Mouse (Mus musculus) hindbrain, postnatal 0 days (tissue): ENCODE measurements around the gene Thap12. TPM values are rescaled to one million over a fixed set of nuclear protein-coding genes. Genes with fewer than 3 reads are reported as not detected.

Source experiments
- ATAC-seq: fragments of 200-750 bp; cut with Nextera tagmentation; 2 replicates; pipeline ENCODE4 v1.8.0; 2017; ENCODE audit warnings: mild to moderate bottlenecking, moderate TSS enrichment, moderate library complexity
- DNase-seq: peaks from one replicate; pipeline ENCODE4 v3.0.0-alpha.2; 2015; ENCODE audit warnings: low spot score
- H3K27ac ChIP-seq: fragments of 300-500 bp; sonication (generic); 2 replicates; pipeline ENCODE4 v1.5.1; 2014; ENCODE audit warnings: mild to moderate bottlenecking
- H3K27me3 ChIP-seq: fragments of 300-500 bp; sonication (generic); 2 replicates; pipeline ENCODE4 v1.6.1; 2014; ENCODE audit warnings: low read length, mixed read lengths; ENCODE audit not compliant: insufficient read depth
- H3K36me3 ChIP-seq: fragments of 300-500 bp; sonication (generic); 2 replicates; pipeline ENCODE4 v1.6.1; 2014; ENCODE audit warnings: low read length, mixed read lengths; ENCODE audit not compliant: insufficient read depth
- H3K4me1 ChIP-seq: fragments of 300-500 bp; sonication (generic); 2 replicates; pipeline ENCODE4 v1.6.1; 2014; ENCODE audit warnings: antibody characterized with exemption, low read length, mixed read lengths; ENCODE audit not compliant: insufficient read depth
- H3K4me2 ChIP-seq: fragments of 300-500 bp; sonication (generic); 2 replicates; pipeline ENCODE4 v1.6.1; 2014; ENCODE audit warnings: low read depth, mild to moderate bottlenecking, low read length, moderate library complexity, mixed read lengths
- H3K4me3 ChIP-seq: fragments of 300-500 bp; sonication (generic); 2 replicates; pipeline ENCODE4 v1.5.1; 2014; ENCODE audit warnings: low read length
- H3K9ac ChIP-seq: fragments of 300-500 bp; sonication (generic); replicated peaks from 2 replicates; pipeline ENCODE4 v1.6.1; 2014; ENCODE audit warnings: mild to moderate bottlenecking, low read length, moderate library complexity, mixed read lengths
- H3K9me3 ChIP-seq: fragments of 300-500 bp; sonication (generic); 2 replicates; pipeline ENCODE4 v1.6.1; 2016; ENCODE audit warnings: low read length, mixed read lengths
- CTCF ChIP-seq: IDR thresholded peaks from 2 replicates; pipeline ENCODE4 v1.5.1; 2016; ENCODE audit warnings: antibody characterized with exemption, control low read depth, low read depth
- WGBS: fragments of 180-500 bp; shearing (Covaris S2); extraction: QIAGEN DNeasy Blood & Tissue Kit; methylation state at CpG from one replicate; pipeline ENCODE4 v1.1.7; 2014; 5-methylcytosine and 5-hydroxymethylcytosine counted together
- polyA plus RNA-seq: library from polyadenylated mRNA; unstranded; fragments of >200 nt; fragmentation: Nextera tagmentation; extraction: Ambion mirVana; gene quantifications from 2 replicates; pipeline ENCODE4 v1.2.1, GENCODE M21; 2015
- total RNA-seq: library from RNA; depleted of rRNA; stranded (reverse); fragments of >200 nt; gene quantifications from 2 replicates; pipeline ENCODE4 v1.2.3, GENCODE M21; 2014

The Thap12 gene
- total and polyA plus RNA-seq, 2 experiments from 2014 or later = 49.7 to 51.6 TPM

DNA sequence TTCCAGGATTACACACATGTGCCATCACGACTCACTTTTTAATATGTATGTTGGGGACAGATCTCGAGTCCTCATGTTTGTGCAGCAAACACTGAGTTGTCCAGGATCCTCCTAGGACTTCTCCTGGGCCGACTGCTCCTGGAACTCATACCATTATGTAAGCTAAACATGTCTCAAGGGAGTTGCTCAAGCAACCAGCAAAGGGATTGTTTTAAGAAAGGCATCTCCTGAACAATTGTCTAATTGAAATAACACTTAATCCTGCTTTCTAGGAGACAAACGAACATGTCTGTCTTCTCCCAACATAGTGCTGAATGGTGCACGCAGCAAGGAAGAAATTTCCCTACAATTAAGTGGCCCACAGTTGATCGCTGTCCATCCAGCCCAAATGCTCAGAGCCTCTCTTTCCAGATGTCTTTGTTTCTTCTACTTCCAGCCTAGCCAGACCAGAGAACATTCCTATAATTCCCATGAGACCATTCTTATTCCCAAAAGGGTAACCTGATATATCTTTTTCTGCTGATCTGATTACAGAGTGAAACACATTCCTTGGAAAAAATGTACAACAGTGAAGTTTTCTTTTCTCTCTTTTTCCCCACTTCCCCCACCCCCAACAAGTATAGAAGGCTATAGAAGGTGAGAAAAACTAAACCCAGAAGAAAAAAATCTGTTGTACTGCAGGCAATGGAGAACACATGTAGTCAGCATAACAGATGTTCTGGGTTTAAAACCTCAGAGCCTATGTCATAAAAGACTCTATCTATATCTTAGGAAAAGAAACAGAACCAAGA is 34.8 kb upstream of the Thap12 start:
- Histone ChIP-seq H3K27me3 (no peaks in the 10 kb centered on the region), H3K36me3 (no peaks in the 10 kb centered on the region), H3K4me3 (no peak overlapping the region), H3K4me1 (0 out of 2 replicates have a peak, but pooled peaks cover 6% of the 10 kb centered on the region), H3K27ac (no peak overlapping the region), H3K9me3 (no peaks in the 10 kb centered on the region), H3K9ac (no peak overlapping the region), H3K4me2 (no peak overlapping the region)
- DNase-seq (no peak), ATAC-seq (no peak)
- no peak for TF ChIP-seq CTCF
- WGBS = 68% methylated on average over 6 of the region's 6 CpGs

- Histone ChIP-seq H3K9ac (no peak overlapping the region), H3K4me3 (no peak overlapping the region), H3K9me3 (no peaks in the 10 kb centered on the region), H3K27ac (no peak overlapping the region), H3K36me3 (no peaks in the 10 kb centered on the region), H3K27me3 (no peaks in the 10 kb centered on the region), H3K4me2 (no peak overlapping the region), H3K4me1 (0 out of 2 replicates have a peak, but pooled peaks cover 6% of the 10 kb centered on the region)
- no peak for TF ChIP-seq CTCF
- 92% methylated on average over 4 of the region's 4 CpGs for WGBS
- ATAC-seq (no peak), DNase-seq (no peak)
Observed at GRCm38 (mm10) chr7:98670831-98671230, 32.1 kb upstream of the Thap12 start.

DNA sequence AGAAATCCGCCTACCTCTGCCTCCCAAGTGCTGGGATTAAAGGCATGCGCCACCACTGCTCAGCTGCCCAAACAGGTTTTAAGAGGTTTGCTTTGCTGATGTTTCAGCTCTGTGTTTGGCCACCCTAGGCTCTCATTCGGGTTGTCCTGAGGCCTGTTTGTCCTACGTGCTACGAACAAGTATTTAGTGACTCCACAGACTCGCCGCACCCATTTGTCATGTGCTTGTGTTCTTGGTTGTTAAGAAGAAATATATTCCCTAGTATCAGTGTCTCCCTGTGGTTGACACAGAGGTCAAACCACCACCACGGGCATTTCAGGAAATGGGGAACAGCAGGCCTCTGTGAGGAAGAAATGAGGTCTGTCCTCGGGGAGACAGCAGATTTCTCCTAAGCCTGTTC is 31.5 kb upstream of the Thap12 start:
- H3K9me3 ChIP-seq = no peaks in the 10 kb centered on the region
- H3K27me3 ChIP-seq = no peaks in the 10 kb centered on the region
- ATAC-seq = no peak
- no peak overlapping the region for H3K9ac ChIP-seq
- no peaks in the 10 kb centered on the region for H3K36me3 ChIP-seq
- WGBS = 82% methylated on average over 9 of the region's 9 CpGs
- H3K4me1 ChIP-seq = 0 out of 2 replicates have a peak, but pooled peaks cover 6% of the 10 kb centered on the region
- H3K27ac ChIP-seq = no peak overlapping the region
- no peak for DNase-seq
- H3K4me3 ChIP-seq = no peak overlapping the region
- H3K4me2 ChIP-seq = no peak overlapping the region
- TF ChIP-seq CTCF = no peak

GRCm38 (mm10) chr7:98672241-98672955 is 30.5 kb upstream of the Thap12 start:
- TF ChIP-seq CTCF = no peak
- Histone ChIP-seq H3K9ac (0 out of 2 replicates have a peak overlapping the region, but pooled peaks have one; percentile 10), H3K36me3 (no peaks in the 10 kb centered on the region), H3K27ac (no peak overlapping the region), H3K4me2 (no peak overlapping the region), H3K27me3 (no peaks in the 10 kb centered on the region), H3K4me1 (0 out of 2 replicates have a peak, but pooled peaks cover 6% of the 10 kb centered on the region), H3K4me3 (no peak overlapping the region), H3K9me3 (no peaks in the 10 kb centered on the region)
- DNase-seq (no peak), ATAC-seq (peak; percentile 24; the same call in 1 of the 2 replicates)
- 53% methylated on average over 11 of the region's 11 CpGs for WGBS

- no peaks in the 10 kb centered on the region for H3K27me3 ChIP-seq
- ATAC-seq (no peak), DNase-seq (no peak)
- H3K4me2 ChIP-seq = no peak overlapping the region
- H3K4me1 ChIP-seq = 0 out of 2 replicates have a peak, but pooled peaks cover 6% of the 10 kb centered on the region
- no peak overlapping the region for H3K27ac ChIP-seq
- no peak for TF ChIP-seq CTCF
- no peaks in the 10 kb centered on the region for H3K9me3 ChIP-seq
- H3K4me3 ChIP-seq = no peak overlapping the region
- H3K36me3 ChIP-seq = no peaks in the 10 kb centered on the region
- WGBS = 71% methylated on average over 4 of the region's 4 CpGs
- H3K9ac ChIP-seq = no peak overlapping the region
Observed at GRCm38 (mm10) chr7:98674344-98674743, 28.6 kb upstream of the Thap12 start.

- Histone ChIP-seq H3K36me3 (no peaks in the 10 kb centered on the region), H3K4me1 (no peaks in the 10 kb centered on the region), H3K27ac (no peak overlapping the region), H3K4me2 (no peak overlapping the region), H3K9ac (no peak overlapping the region), H3K9me3 (no peaks in the 10 kb centered on the region), H3K4me3 (no peak overlapping the region), H3K27me3 (no peaks in the 10 kb centered on the region)
- ATAC-seq (no peak), DNase-seq (no peak)
- WGBS = 88% methylated on average over 2 of the region's 2 CpGs
- TF ChIP-seq CTCF = no peak
Observed at GRCm38 (mm10) chr7:98677511-98677910, 25.4 kb upstream of the Thap12 start.
